Mouse (Mus musculus): Measurements from ENCODE around the gene C1qtnf5.

Gene C1qtnf5

DNA sequence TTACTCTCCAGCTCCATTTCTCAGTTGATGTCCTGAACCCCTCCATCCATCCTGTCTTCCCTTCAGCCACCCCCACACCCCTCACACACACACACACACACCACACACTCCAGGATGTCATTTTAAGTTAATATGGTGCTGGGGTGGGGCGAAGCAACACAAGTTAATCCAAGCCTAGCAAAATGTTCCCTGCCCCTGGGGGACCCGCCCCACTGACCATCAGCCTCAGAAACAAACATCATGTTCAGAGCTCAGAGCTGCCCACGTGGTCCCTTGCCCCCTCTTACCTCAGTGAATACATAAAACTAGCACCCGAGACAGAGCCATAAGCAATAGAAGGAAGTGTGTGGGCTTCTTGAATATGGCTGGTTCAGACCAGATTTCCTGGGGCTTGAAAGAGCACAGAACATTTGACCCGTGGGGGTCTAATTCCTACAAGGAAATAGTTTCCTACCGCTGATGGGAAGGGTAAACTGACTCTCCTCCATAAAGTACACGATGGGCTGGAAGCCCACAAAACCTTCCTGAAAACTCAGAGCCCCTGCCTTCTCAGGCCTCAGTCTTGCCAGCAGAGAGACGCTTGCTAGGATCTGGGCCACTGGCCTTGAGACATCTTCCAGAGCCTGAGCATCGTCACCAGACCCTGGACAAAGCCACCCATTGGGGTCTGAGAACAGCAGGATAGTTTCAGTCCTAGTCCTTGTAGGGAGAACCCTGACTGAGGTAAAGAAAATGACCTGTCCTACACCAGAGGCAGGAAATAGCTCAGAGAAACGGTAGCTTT, 26.9 kb upstream of the C1qtnf5 start:
- peak; percentile 86 for DNase-seq

DNA sequence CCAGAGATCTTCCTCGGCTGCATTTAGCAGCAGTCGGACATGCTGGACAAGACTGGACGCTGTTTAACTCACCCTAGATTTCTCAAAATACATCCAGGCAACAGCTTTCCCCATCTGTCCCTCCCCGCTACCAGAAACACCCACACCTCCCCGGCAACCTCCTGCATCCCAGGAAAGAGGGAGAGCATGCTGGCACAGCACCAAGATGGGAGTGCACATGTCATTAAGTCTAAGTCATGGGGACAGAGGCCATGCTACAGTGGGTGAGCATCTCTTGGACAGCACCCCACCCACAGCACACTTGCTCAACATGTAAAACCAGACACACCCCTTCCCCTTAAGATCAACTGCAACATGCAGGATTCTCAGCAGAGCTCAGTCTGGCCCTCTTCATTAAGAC, 26.1 kb upstream of the C1qtnf5 start:
- DNase-seq = peak; percentile 65

DNA sequence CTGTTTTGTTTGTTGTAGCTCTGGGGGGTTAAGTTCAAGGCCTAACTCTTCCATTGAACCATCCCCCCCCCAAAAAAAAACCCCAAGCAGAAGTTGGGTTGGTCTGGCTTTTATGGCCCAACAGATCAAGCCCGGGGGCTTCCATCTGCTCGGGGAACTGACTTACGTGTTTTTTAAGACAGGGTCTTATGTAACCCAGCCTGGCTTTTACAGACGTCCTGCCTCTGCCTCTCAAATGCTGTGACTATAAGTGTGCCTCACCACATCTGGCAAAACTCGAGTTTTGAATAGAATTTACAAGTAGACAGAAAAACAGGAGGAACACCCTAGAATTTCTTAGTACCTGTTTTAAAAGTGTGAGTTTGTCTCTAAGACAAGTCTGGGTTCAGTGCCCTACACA, 25.5 kb upstream of the C1qtnf5 start:
- DNase-seq = no peak

GRCm38 (mm10) chr9:44082266-44082665, 24.8 kb upstream of the C1qtnf5 start:
- DNase-seq = no peak

DNA sequence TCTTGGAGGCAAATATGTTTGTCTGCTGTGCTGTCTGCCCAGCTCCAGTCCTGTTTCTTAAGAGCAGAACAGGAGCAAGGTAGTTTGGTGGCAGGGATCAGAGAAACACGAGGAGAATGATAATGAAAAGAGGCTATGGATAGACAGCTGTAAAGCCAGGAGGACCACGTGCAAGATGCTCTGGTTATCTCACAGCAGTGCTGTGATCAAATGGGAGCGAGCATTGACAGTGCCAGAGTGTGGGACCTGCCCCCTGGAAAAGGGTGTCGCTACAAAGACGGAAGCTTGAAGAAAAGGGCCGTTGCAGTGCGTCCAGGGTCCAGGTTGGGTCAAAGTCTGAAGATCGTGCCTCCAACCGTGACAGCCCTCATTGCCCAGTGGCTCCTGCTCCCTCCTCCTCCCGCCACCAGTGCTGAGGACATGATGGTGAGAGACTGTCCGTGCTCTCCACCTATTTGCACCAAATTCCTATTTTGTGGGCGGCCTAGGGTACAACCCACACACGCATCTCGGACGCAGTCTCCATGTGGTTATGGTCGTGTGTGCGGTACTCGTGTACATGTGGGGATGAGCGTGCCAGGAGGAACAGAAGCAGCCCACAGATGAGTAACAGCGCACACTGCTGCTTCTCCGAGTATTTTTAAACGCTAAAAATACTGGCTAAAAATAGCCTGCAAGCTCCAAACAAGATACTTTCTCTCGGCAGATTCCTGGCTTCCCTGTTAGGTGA, 23.5 kb upstream of the C1qtnf5 start:
- DNase-seq = peak; percentile 83

GRCm38 (mm10) chr9:44084236-44084635, 22.8 kb upstream of the C1qtnf5 start:
- no peak for DNase-seq

- DNase-seq = peak; percentile 99
Observed at GRCm38 (mm10) chr9:44084659-44085229, 22.3 kb upstream of the C1qtnf5 start.

DNA sequence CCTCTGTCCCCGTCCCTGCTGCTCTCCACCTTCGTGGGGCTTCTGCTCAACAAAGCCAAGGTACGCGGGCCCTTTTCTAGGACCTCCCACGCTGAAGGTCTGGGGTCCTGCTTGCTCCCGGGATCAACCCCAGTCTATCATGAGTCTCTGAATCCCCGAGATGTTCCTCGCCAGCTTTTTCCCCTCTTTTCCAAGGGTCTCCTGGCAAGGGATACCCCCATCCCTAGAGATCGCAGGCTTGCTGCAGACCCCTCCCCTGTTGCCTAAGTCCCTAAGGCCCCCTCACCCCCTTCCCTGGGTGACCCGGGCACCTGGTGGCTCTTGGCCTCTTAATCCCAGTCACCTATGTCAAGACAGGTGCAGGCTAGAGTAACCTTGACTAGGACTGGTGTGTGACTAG, 21.8 kb upstream of the C1qtnf5 start:
- no peak for DNase-seq

DNA sequence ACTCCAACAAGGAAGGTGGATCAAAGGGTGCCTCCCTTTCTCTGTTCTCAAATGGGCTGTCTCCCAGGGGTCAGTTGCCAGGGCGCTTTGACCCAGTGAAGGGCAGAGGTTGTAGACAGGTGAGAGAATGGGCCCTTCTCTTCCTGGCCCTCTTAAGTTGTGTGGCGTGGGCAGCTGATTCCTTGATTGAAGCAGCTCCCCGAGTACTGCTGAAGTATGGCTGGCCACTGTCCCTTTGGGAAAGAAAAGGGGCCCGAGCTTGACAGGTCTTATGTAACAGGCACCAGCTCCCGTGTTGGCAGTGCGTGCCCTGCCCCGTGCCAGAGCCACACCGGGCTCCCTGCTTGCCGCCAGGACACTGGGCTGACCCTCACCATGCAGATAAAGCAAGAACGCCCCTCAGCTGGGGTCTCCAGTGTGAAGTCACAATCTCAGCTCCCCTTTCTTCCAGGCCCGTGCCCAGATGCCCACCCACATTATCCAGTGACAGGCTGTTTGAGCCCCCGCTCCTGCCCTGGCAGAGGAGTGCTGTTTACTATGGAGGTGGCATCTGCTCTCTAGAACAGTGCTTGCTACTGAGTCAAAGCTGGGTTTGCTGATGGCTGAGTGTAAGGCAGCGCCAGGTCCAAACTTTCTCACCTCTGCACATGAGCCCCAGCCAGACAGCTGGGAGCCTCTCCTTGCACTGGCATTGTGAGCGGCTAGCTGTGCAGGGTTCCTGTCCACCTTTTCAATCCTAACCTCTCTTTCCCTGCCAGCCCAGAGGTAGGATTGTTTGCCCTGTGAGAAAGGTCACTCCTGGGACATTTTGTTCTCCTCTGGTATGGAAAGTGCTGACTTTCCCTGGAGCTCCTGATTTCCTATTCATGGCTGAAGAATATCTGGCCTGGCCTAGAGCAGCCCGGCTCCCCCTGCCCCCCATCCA, 21.0 kb upstream of the C1qtnf5 start:
- peak; percentile 85 for DNase-seq

GRCm38 (mm10) chr9:44086960-44087359, 20.1 kb upstream of the C1qtnf5 start:
- peak; percentile 50 for DNase-seq

GRCm38 (mm10) chr9:44087761-44088455, 19.1 kb upstream of the C1qtnf5 start:
- DNase-seq = peak; percentile 52

DNA sequence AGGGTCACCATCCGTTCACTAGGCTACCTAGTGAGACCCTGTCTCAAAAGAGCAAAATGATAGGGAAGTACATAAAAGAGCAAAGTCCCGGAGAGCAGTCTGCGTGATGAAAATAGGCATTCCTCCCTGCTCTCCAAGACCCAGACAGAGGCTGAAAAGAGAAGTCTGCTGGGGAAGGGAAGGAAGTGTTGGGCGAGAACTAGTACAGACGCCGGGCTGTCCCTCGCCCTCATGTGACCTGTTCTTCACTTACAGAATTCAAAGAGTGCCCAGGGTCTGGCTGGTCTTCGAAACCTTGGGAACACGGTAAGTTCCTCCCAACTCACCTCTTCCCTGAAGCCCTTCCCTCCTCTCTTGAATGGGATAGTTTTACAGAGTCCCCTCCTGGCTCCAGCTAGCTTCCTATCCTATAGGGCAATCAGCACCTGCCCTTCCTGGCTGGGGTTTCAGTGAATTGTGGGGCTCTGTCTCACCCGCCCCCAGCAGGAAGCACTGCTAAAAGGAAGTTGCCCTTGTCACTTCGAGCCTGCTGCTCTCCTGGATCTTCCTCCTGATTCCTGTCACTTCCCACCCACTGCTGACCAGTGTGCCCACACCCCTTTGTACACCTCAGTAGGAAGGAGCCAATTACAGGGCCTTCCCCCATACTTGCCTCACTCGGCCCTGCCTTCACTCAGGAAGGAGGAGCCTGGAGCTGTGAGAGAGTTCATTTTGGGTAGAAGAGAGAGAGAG, 18.0 kb upstream of the C1qtnf5 start:
- DNase-seq = no peak

DNA sequence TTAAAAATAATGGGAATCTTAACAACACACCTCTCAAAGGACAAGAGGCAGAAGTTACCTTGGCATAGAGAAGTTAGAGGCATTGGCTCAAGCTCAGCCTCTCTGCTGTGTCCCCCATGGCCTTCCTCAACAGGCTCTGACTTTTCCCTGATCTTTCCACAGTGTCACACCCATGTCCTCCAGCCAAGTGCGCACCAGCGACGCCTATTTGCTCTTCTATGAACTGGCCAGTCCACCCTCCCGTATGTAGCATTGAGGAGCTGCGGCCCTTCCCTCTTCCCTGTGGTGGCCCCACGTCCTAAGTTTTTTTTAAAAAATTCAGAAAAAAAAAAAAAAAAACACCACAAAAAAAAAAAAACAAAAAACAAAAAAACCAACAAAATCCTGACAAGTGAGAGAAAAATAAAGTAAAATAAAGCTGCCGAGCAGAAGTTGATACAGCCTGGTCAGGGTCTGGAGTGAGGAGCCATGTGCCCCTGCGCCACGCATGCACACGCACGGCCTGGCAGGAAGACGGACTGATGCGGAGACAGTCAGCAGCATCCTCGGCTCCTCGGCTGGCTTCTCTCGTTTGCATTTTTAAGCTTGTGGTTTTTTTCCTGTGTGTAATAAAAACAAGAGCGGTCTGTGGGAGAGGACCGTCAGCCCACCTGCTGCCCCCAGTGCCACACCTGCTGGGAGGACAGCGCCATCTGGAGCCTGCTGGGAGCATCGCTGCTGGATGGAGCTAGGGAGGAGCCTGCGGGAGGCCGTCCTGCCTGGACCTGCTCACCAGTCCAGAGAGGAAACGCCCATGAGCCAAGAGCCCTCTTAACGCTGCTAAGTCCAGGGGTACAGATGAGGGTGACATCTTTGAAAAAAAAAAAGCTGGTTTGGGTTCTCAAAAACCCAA, 13.2 kb upstream of the C1qtnf5 start:
- DNase-seq = peak; percentile 81

- DNase-seq = no peak
Observed at GRCm38 (mm10) chr9:44094737-44095136, 12.3 kb upstream of the C1qtnf5 start.

DNA sequence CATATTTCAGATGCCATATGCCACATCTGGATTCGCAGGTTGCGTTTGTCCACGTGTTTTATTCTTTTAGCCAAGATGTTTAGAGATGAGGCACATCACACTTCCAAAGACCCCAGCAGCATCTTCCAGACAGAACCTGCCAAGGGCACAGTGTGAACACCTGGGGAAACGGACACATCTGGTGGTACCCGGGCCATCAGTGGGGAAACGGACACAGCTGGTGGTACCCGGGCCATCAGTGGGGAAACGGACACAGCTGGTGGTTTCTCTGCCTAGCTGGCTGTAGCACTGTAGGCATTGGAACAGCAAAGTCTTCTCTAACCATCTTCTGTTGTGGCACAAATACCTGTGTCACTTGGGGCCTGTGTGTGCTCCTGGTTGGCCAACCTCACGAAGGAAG, 11.3 kb upstream of the C1qtnf5 start:
- DNase-seq = no peak

- peak; percentile 56 for DNase-seq
Observed at GRCm38 (mm10) chr9:44096536-44096935, 10.5 kb upstream of the C1qtnf5 start.

DNA sequence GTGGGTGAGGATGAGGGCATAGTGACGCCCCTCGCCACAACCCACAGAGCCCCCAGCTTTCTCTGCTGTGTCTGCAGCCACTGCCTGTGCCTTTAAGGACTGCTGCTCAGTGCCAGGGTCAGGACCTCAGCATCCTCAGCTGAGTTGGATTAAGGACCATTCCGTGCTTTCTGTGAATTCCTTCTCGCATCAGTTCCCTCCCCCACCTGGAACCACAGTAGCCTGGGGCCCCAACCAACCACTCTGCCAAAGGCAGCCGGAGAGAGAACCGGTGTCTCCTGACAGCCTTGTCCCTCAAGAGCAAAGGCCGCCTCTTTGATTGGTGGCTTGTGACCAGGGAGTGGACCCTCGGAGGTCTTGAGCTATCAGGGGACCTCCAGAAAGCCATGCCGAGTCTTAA, 5.6 kb upstream of the C1qtnf5 start, which contains the start of gene Mfrp:
Gene Mfrp (plus strand): TSS at position 240 of the 400 bp plus-strand sequence.
- DNase-seq = no peak

GRCm38 (mm10) chr9:44104881-44105280, 2.2 kb upstream of the C1qtnf5 start:
- DNase-seq = no peak

- DNase-seq = no peak
Observed at GRCm38 (mm10) chr9:44105781-44106180, 1.3 kb upstream of the C1qtnf5 start.

DNA sequence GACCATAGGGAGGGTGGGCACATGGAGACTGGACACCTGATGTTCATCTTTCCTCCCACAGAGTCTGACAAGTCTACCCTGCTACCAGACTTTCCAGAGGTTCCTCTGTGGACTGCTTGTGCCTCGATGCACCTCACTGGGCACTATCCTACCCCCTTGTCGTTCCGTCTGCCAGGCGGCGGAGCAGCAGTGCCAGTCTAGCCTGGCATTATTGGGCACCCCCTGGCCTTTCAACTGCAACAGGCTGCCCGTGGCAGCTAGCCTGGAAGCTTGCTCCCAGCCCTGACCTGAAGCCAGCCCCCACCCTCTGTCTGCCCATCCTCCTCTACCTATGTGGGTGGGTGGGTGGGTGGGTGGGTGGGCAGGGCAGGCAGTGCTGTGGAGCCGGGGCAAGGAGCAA, 863 bp upstream of the C1qtnf5 start:
- no peak for DNase-seq
